Mouse (Mus musculus): ENCODE measurements around the gene Ect2. TPM values are rescaled to one million over a fixed set of nuclear protein-coding genes. Genes with fewer than 3 reads are reported as not detected.
A peak's percentile ranks its signal among the peaks of the same experiment; 100 is the strongest.

Gene Ect2
- polyA plus RNA-seq (2015; fragmentation: Nextera tagmentation; extraction: Ambion mirVana) = 67.2 and 71.4 TPM in 2 replicates

- peak; percentile 96 for ATAC-seq (ENCODE audit: low read depth)
- Histone ChIP-seq H3K27ac (ENCODE audit: low read length) (peak within 1 kb of the TSS; percentile 93), H3K4me2 (ENCODE audit: low read depth, low read length) (peak within 1 kb of the TSS; percentile 60), H3K9ac (ENCODE audit: low read length) (peak within 1 kb of the TSS; percentile 90), H3K9me3 (ENCODE audit: control insufficient read depth, low read length) (no peaks in the 10 kb centered on the region), H3K4me1 (replicated peaks; ENCODE audit: control insufficient read depth, insufficient read depth, low read length) (peaks cover 21% of the 10 kb centered on the region), H3K4me3 (ENCODE audit: low read length) (peak within 1 kb of the TSS; percentile 93), H3K36me3 (ENCODE audit: control insufficient read depth, insufficient read depth, low read length) (peaks cover 5% of the 10 kb centered on the region), H3K27me3 (ENCODE audit: control insufficient read depth, insufficient read depth, low read depth, low read length) (no peaks in the 10 kb centered on the region)
- WGBS = under 1% methylated on average over 37 of the region's 37 CpGs
These were observed at the start of gene Ect2 for GRCm38 (mm10) chr3:27153701-27154209. Gene Ect2, minus strand, starts transcription at chr3:27153878.

GRCm38 (mm10) chr3:27201728-27202411 lies 48.2 kb upstream of the Ect2 start:
- ATAC-seq (ENCODE audit: low read depth) = no peak
- H3K27me3 ChIP-seq (ENCODE audit: control insufficient read depth, insufficient read depth, low read depth, low read length) = no peaks in the 10 kb centered on the region
- no peak overlapping the region for H3K4me2 ChIP-seq (ENCODE audit: low read depth, low read length)
- WGBS = 73% methylated on average over 5 of the region's 5 CpGs
- H3K27ac ChIP-seq (ENCODE audit: low read length) = no peak overlapping the region
- no peaks in the 10 kb centered on the region for H3K36me3 ChIP-seq (ENCODE audit: control insufficient read depth, insufficient read depth, low read length)
- no peaks in the 10 kb centered on the region for H3K4me1 ChIP-seq (replicated peaks; ENCODE audit: control insufficient read depth, insufficient read depth, low read length)
- H3K4me3 ChIP-seq (ENCODE audit: low read length) = no peak overlapping the region
- H3K9ac ChIP-seq (ENCODE audit: low read length) = no peak overlapping the region
- H3K9me3 ChIP-seq (ENCODE audit: control insufficient read depth, low read length) = no peaks in the 10 kb centered on the region

GRCm38 (mm10) chr3:27199120-27199519 lies 45.4 kb upstream of the Ect2 start:
- no peaks in the 10 kb centered on the region for H3K4me1 ChIP-seq (replicated peaks; ENCODE audit: control insufficient read depth, insufficient read depth, low read length)
- H3K27me3 ChIP-seq (ENCODE audit: control insufficient read depth, insufficient read depth, low read depth, low read length) = no peaks in the 10 kb centered on the region
- H3K4me2 ChIP-seq (ENCODE audit: low read depth, low read length) = no peak overlapping the region
- no peaks in the 10 kb centered on the region for H3K36me3 ChIP-seq (ENCODE audit: control insufficient read depth, insufficient read depth, low read length)
- H3K27ac ChIP-seq (ENCODE audit: low read length) = no peak overlapping the region
- H3K4me3 ChIP-seq (ENCODE audit: low read length) = no peak overlapping the region
- H3K9ac ChIP-seq (ENCODE audit: low read length) = no peak overlapping the region
- ATAC-seq (ENCODE audit: low read depth) = no peak
- no peaks in the 10 kb centered on the region for H3K9me3 ChIP-seq (ENCODE audit: control insufficient read depth, low read length)
- 81% methylated on average over 7 of the region's 7 CpGs for WGBS

- no peak for ATAC-seq (ENCODE audit: low read depth)
- Histone ChIP-seq H3K4me3 (ENCODE audit: low read length) (no peak overlapping the region), H3K4me1 (replicated peaks; ENCODE audit: control insufficient read depth, insufficient read depth, low read length) (no peaks in the 10 kb centered on the region; the same call in 1 of the 2 replicates), H3K27me3 (ENCODE audit: control insufficient read depth, insufficient read depth, low read depth, low read length) (no peaks in the 10 kb centered on the region), H3K9me3 (ENCODE audit: control insufficient read depth, low read length) (no peaks in the 10 kb centered on the region), H3K27ac (ENCODE audit: low read length) (no peak overlapping the region), H3K36me3 (ENCODE audit: control insufficient read depth, insufficient read depth, low read length) (no peaks in the 10 kb centered on the region), H3K9ac (ENCODE audit: low read length) (no peak overlapping the region), H3K4me2 (ENCODE audit: low read depth, low read length) (no peak overlapping the region)
- 66% methylated on average over 5 of the region's 5 CpGs for WGBS
These were observed 44.1 kb upstream of the Ect2 start for GRCm38 (mm10) chr3:27197816-27198215.

GRCm38 (mm10) chr3:27196529-27196928 lies 42.9 kb upstream of the Ect2 start:
- ATAC-seq (ENCODE audit: low read depth) = no peak
- Histone ChIP-seq H3K4me1 (replicated peaks; ENCODE audit: control insufficient read depth, insufficient read depth, low read length) (no peaks in the 10 kb centered on the region; the same call in 1 of the 2 replicates), H3K9me3 (ENCODE audit: control insufficient read depth, low read length) (no peaks in the 10 kb centered on the region), H3K27me3 (ENCODE audit: control insufficient read depth, insufficient read depth, low read depth, low read length) (no peaks in the 10 kb centered on the region), H3K9ac (ENCODE audit: low read length) (no peak overlapping the region), H3K4me2 (ENCODE audit: low read depth, low read length) (no peak overlapping the region), H3K27ac (ENCODE audit: low read length) (no peak overlapping the region), H3K36me3 (ENCODE audit: control insufficient read depth, insufficient read depth, low read length) (no peaks in the 10 kb centered on the region), H3K4me3 (ENCODE audit: low read length) (no peak overlapping the region)
- 78% methylated on average over 1 of the region's 1 CpGs for WGBS

- H3K27me3 ChIP-seq (ENCODE audit: control insufficient read depth, insufficient read depth, low read depth, low read length) = no peaks in the 10 kb centered on the region
- H3K27ac ChIP-seq (ENCODE audit: low read length) = no peak overlapping the region
- no peak for ATAC-seq (ENCODE audit: low read depth)
- H3K4me3 ChIP-seq (ENCODE audit: low read length) = no peak overlapping the region
- no peak overlapping the region for H3K9ac ChIP-seq (ENCODE audit: low read length)
- no peaks in the 10 kb centered on the region for H3K9me3 ChIP-seq (ENCODE audit: control insufficient read depth, low read length)
- no peaks in the 10 kb centered on the region for H3K36me3 ChIP-seq (ENCODE audit: control insufficient read depth, insufficient read depth, low read length)
- WGBS = 83% methylated on average over 8 of the region's 8 CpGs
- no peaks in the 10 kb centered on the region; the same call in 1 of the 2 replicates for H3K4me1 ChIP-seq (replicated peaks; ENCODE audit: control insufficient read depth, insufficient read depth, low read length)
- H3K4me2 ChIP-seq (ENCODE audit: low read depth, low read length) = no peak overlapping the region
These were observed 42.0 kb upstream of the Ect2 start for GRCm38 (mm10) chr3:27195573-27196227.

- Histone ChIP-seq H3K9ac (ENCODE audit: low read length) (no peak overlapping the region), H3K36me3 (ENCODE audit: control insufficient read depth, insufficient read depth, low read length) (no peaks in the 10 kb centered on the region), H3K4me1 (replicated peaks; ENCODE audit: control insufficient read depth, insufficient read depth, low read length) (no peaks in the 10 kb centered on the region; the same call in 1 of the 2 replicates), H3K4me2 (ENCODE audit: low read depth, low read length) (no peak overlapping the region), H3K27me3 (ENCODE audit: control insufficient read depth, insufficient read depth, low read depth, low read length) (no peaks in the 10 kb centered on the region), H3K4me3 (ENCODE audit: low read length) (no peak overlapping the region), H3K27ac (ENCODE audit: low read length) (no peak overlapping the region), H3K9me3 (ENCODE audit: control insufficient read depth, low read length) (no peaks in the 10 kb centered on the region)
- ATAC-seq (ENCODE audit: low read depth) = no peak
- WGBS = 58% methylated on average over 4 of the region's 4 CpGs
These were observed 41.5 kb upstream of the Ect2 start for GRCm38 (mm10) chr3:27195153-27195552.

GRCm38 (mm10) chr3:27193844-27194317 lies 40.2 kb upstream of the Ect2 start:
- Histone ChIP-seq H3K9me3 (ENCODE audit: control insufficient read depth, low read length) (no peaks in the 10 kb centered on the region), H3K4me1 (replicated peaks; ENCODE audit: control insufficient read depth, insufficient read depth, low read length) (peaks cover 5% of the 10 kb centered on the region; the same call in 1 of the 2 replicates), H3K36me3 (ENCODE audit: control insufficient read depth, insufficient read depth, low read length) (no peaks in the 10 kb centered on the region), H3K27ac (ENCODE audit: low read length) (peak overlapping the region; percentile 73), H3K27me3 (ENCODE audit: control insufficient read depth, insufficient read depth, low read depth, low read length) (no peaks in the 10 kb centered on the region), H3K9ac (ENCODE audit: low read length) (0 out of 2 replicates have a peak overlapping the region, but pooled peaks have one; percentile 21), H3K4me2 (ENCODE audit: low read depth, low read length) (no peak overlapping the region), H3K4me3 (ENCODE audit: low read length) (no peak overlapping the region)
- ATAC-seq (ENCODE audit: low read depth) = no peak
- 33% methylated on average over 6 of the region's 6 CpGs for WGBS

GRCm38 (mm10) chr3:27191856-27192255 lies 38.2 kb upstream of the Ect2 start:
- WGBS = 76% methylated on average over 6 of the region's 6 CpGs
- H3K27me3 ChIP-seq (ENCODE audit: control insufficient read depth, insufficient read depth, low read depth, low read length) = no peaks in the 10 kb centered on the region
- H3K4me2 ChIP-seq (ENCODE audit: low read depth, low read length) = no peak overlapping the region
- H3K36me3 ChIP-seq (ENCODE audit: control insufficient read depth, insufficient read depth, low read length) = no peaks in the 10 kb centered on the region
- H3K9me3 ChIP-seq (ENCODE audit: control insufficient read depth, low read length) = no peaks in the 10 kb centered on the region
- ATAC-seq (ENCODE audit: low read depth) = no peak
- H3K4me3 ChIP-seq (ENCODE audit: low read length) = no peak overlapping the region
- peaks cover 5% of the 10 kb centered on the region; the same call in 1 of the 2 replicates for H3K4me1 ChIP-seq (replicated peaks; ENCODE audit: control insufficient read depth, insufficient read depth, low read length)
- no peak overlapping the region; the same call in 1 of the 2 replicates for H3K27ac ChIP-seq (ENCODE audit: low read length)
- no peak overlapping the region; the same call in 1 of the 2 replicates for H3K9ac ChIP-seq (ENCODE audit: low read length)
